Mouse (Mus musculus): ENCODE measurements at regions not wholly inside any gene's neighbourhood (a gene's known extent, or its start where the extent isn't known, plus 50 kb on each side); places are given as distances from the start of the nearest gene placed in this dataset.

- TF ChIP-seq CTCF (IDR thresholded peaks at IDR 0.05), result no peak
- peak; percentile 55 for TF ChIP-seq EP300 (IDR thresholded peaks at IDR 0.05)
These were observed 341.1 kb upstream of the Tbx3 start for GRCm38 (mm10) chr5:119329371-119329770.

Data from lung, postnatal 0 days (tissue).